Mouse (Mus musculus) urinary bladder, postnatal 4 days (tissue): ENCODE results near the gene Moxd1.

ENCODE experiments used
- DNase-seq, 2 experiments: peaks; one replicate each; pipeline ENCODE4 v3.0.0; 2021 to 2022; ENCODE audit warnings: low spot score in 2 of 2

Gene Moxd1

DNA sequence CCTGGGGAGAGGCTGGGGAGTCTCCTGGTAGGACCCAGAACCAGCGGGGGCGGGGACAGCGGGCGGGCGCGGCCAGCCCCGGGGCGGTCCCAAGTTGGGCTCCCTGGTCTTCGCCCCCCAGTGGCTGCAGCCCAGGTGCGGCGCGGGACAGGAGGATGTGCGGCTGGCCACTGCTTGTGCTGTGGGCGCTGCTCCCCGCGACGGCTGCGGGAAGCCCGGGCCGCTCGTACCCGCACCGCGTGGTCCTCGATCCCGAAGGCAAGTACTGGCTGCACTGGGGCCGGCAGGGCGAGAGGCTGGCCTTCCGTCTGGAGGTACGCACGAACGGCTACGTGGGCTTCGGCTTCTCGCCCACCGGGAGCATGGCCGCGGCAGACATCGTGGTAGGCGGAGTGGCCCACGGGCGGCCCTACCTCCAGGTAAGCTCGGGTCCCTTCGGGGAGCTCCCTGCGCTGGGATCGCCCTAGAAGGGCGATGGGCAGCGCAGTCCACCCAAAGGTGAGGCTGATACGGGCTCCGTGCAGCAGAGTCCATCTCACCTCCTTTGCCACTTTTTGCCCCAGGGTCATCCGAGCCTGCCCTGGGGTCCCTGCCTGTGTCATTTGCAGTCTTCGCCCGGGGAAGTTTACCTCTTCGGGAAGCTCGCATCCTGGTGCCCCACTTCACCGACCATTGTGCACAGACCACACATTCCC lies at the start of gene Moxd1:
Moxd1 (plus strand) TSS at position 69 of the 695 bp plus-strand sequence.
- DNase-seq, result peak; percentile 24 to 64

DNA sequence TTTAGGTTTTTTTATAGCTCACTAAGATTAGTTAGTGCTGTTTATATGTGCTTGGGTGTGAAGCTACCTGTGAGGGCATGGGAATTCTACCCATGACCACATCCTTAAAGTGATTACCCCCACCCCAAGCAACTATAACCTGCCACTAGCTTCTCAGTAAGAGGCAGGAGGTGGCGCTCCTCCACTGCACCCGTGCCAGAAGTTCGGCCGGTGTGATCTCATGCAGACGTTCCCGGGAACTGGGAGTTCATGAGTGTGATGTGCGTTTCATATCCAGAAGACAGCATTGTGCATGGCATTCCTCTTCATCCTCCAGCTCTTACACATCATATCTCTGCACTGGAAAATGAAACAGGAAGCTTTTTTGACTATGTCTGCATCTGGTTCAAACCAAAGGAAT lies 32.9 kb upstream of the Moxd1 start:
- no peak for DNase-seq

- no peak for DNase-seq
Measured at GRCm38 (mm10) chr10:24191977-24192376, 31.3 kb upstream of the Moxd1 start.

DNA sequence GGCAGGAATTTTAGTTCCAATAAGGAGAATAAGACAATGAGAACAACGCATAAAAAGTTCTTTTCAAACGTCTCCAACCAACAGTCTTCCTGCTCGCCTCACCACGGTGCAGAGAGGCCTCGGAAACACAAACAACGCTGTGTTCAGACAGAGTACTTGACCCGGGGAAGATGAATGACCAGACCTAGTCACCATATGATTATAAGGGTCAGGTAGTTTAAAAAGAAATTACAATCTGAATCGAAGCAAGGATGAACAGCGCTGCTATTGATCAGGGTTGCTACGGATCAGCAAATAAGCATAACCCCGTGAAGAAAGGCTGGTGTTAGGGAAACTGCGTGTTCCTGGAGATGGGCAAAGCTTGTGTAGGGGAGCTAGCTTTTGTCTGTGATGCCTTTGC lies 24.0 kb upstream of the Moxd1 start:
- no peak for DNase-seq

DNA sequence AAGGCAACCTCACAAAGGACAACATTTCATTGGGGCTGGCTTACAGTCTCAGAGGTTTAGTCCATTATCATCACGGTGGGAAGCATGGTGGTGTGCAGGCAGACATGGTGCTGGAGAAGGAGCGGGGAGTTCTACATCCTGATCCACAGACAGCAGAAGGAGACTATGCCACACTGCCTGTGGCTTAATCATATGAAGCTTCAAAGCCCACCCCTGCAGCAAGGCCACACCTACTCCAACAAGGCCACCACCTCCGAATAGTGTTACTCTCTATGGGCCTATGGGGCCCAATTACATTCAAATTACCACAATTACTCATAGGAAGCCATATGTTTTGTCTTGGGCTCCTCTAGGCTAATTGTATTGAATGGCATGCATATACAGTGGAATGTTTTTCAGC lies 23.2 kb upstream of the Moxd1 start:
- DNase-seq, result no peak

DNA sequence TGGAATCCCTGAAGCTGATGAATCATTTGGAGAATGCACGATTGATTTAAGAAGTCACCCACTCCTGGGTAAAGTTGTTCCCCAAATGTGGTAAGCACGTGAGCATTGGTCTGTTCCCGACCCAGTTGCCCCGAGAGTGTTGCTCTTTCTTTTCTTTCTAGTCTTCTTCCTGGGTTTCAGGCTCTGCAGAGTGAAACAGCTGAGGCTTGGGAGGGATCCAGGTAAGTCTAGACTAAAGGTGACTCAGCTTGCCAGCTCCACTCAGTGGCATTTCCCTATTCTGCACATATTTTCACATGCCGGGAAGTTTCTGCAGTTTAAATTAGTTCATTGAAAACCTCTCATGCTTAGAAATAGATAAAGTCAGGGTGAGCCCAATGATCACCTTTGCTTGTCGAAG lies 13.2 kb upstream of the Moxd1 start:
- DNase-seq, result no peak

GRCm38 (mm10) chr10:24213297-24213696 lies 10.0 kb upstream of the Moxd1 start:
- DNase-seq, result no peak

DNA sequence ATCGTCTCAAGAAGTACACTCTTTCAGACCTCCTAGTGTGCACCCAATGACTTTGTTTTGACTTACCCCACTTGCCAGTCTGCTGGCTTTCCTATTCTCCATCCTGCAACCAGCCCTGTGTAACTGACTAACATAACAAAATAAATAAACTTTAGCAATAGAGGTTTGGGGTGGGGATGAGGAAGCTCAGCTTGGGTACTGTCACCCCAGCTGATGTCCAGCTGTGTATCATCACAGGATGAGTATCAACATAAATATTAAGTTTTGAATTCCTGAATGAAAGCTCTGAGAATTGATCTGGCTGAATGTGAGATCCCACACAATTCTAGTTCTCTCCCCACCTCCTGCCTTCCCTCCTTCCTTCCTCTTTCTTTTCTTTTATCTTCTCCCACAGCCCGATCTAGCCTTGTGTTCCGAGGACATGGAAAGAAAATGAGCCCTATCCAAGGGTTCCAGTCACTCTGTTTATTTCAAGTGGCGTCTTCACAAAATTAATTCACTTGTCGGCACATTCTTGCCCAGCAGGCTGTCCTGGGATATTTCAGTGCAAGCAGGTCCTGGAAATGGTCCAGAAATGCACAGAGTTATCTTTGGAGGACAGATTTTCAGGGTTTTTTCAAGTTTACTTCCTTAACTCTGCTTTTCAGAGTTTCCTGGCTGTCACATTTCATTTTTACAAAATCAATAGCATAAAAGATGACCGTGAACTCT lies 5.6 kb upstream of the Moxd1 start:
- DNase-seq, result no peak

DNA sequence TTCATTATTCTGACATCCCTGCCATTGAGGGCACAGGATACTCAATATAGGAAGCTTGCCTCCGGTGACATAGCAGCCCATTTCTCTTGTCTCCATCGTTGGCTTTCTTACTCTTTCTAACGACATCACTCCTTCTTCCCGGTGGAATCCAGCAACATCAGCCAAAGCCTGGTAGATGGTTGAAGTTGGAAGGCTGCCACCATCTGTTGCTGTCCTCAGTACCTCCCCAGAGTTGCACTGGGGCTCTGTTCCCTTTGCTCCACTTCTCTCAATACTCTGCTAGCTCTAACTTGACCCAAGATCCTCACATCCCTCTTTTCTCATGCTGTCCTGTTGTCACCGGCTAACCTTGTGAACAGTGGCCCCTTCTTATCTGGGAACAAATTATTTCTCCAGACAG lies 2.4 kb upstream of the Moxd1 start:
- DNase-seq, result no peak

GRCm38 (mm10) chr10:24222911-24223310 lies 406 bp upstream of the Moxd1 start:
- no peak for DNase-seq

- no peak for DNase-seq
Measured at GRCm38 (mm10) chr10:24224591-24224990, 1.3 kb downstream of the Moxd1 start.

DNA sequence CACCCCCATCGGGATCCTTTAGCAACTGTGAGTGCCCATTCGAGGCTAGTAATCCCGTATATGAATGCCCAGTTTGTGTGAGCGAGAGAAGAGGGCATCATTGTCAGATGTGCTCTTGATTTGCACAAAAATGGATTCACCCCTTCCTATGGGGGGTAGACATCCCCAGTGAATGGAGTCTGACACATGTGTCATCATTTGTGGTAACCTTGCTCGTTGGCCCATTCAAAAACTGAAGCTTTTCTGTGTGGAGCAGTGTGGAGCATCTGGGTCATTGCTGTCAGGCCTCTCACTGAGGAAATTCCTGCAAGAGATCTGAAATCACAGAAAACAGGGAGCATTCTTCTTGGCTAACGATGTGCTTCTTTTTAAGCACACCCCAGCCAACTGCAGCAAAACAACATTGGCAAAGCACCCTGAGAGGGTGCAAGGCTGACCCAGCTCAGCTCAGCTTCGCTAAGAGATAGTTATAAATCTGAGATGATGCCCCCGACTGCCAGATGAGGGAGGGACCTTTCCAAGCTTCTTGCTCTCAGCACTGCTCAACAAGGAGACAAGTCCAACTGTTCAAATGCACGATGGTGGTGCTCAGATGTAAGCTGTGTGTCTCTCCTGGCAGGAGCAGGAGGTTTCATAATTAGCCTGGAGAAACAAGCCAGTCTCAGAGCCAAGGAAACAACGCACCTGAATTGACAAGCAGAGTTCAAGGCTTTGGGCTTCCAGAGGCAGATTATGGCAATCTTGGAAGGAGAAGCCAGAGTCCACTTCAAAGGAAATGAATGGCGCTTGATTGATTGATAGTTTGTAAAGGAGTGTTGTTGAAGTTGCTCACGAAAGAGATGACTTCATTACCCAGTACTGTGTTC lies 5.2 kb downstream of the Moxd1 start:
- no peak for DNase-seq

GRCm38 (mm10) chr10:24232281-24232680 lies 9.0 kb downstream of the Moxd1 start:
- DNase-seq, result no peak

- DNase-seq, result no peak
Measured at GRCm38 (mm10) chr10:24235426-24236283, 12.3 kb downstream of the Moxd1 start.

DNA sequence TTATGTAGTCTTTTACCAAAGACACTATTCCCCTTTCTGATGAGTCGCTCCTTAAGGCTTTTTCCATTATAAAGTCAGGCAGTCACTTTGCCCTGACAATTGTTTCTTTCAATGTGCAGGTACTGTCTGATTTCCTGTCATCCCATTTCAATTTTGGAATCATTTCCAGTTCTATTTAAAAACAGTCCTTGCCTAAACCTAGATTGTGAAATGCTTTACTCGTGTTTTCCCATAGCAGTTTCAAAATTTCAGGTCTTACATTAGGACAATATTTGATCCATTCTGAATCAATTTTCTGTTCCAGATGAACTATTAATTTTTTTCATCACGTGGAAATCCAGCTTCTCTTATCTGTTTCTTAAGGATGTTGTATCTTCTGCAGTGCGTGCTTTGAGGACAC lies 23.5 kb downstream of the Moxd1 start:
- no peak for DNase-seq

DNA sequence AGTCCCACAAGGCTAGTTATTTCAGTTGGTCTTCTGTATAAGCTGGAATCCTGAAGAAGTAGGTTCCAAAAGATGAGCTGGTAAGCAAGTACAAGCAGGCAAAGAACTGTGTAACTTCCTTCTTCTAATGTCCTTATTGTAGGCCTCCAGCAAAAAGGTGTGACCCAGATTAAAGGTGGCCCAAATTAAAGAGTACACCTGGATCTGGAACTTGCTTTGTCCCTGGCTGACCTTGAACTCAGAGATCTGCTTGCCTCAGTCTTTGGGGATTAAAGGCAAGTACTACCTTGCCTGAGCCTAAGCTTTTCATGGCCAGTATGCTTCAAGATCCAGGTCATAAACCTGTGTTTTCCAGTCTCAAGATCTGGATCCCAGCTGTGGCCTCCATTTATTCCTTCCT lies 24.8 kb downstream of the Moxd1 start:
- DNase-seq, result no peak

DNA sequence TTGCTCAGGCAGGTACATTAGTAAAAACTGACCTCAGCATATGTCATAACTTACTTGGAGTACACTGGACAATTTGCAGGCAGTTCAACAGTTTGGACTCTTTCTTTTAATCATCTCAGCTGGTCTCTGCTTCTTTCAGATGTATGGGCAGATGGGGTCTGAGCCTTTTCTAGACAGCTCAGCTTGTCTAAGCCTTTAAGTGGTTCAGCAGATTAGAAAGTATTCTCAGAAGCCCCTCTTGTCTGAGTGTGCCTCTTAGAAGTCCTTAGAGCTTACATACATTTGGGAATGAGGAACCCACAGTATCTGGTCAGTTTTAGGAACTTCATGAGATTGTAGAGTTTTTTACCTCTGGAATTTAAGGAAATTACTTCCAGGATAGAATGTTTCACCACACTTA lies 28.3 kb downstream of the Moxd1 start:
- no peak for DNase-seq

GRCm38 (mm10) chr10:24258150-24258549 lies 34.8 kb downstream of the Moxd1 start:
- no peak for DNase-seq

DNA sequence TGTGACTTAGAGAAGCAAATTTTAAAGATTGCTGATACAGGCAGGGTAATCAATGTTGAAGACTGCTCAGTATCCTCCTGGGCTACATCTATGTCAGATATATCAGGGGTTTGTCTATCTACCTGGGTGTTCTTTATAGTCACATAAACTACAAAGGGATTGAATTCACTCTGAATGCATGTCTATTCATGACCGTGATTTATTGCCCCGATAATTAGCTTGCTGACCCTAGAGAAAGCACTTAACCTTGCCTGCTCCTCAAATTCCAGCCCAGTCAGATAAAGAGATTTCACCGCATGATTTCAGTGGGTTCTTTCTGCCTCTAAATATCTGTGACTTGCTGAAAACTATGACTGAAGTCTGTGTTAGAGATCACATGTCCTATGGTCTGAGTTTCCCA lies 35.6 kb downstream of the Moxd1 start:
- no peak for DNase-seq

- DNase-seq, result no peak
Measured at GRCm38 (mm10) chr10:24259794-24260590, 36.7 kb downstream of the Moxd1 start.

DNA sequence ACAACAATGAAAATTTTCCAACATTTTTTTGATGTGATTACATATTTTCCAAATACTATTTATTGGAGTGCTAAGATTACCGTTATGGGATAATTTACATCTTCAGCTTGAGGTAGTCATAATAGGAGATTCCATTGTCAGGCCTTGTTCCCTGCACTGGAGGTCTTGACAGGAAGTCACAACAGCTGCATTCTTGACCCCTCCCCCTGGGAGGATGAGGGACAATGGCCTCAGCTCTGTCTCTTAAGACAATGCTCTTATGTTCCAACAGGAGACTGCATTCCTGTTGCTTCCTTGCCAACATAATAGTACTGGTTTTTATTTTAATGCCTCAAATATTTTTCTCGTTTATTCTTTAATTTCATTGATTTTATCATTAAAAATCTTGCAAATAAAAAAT lies 44.2 kb downstream of the Moxd1 start:
- DNase-seq, result no peak
